Mouse (Mus musculus) small intestine, adult 10 weeks (tissue): ENCODE results near the gene Mif4gd. TPM values are rescaled to one million over a fixed set of nuclear protein-coding genes. Genes with fewer than 3 reads are reported as not detected.

ENCODE experiments used
- polyA plus RNA-seq: library from polyadenylated mRNA; stranded (reverse); fragments of 350-450 nt; fragmentation: Illumina TruSeq; extraction: RNeasy Lipid Tissue Mini Kit (QIAGEN cat#74804); gene quantifications from one replicate; pipeline ENCODE4 v1.2.3, GENCODE M21; 2014; ENCODE audit warnings: low replicate concordance

The Mif4gd gene
- polyA plus RNA-seq, result 16.5 TPM

DNA sequence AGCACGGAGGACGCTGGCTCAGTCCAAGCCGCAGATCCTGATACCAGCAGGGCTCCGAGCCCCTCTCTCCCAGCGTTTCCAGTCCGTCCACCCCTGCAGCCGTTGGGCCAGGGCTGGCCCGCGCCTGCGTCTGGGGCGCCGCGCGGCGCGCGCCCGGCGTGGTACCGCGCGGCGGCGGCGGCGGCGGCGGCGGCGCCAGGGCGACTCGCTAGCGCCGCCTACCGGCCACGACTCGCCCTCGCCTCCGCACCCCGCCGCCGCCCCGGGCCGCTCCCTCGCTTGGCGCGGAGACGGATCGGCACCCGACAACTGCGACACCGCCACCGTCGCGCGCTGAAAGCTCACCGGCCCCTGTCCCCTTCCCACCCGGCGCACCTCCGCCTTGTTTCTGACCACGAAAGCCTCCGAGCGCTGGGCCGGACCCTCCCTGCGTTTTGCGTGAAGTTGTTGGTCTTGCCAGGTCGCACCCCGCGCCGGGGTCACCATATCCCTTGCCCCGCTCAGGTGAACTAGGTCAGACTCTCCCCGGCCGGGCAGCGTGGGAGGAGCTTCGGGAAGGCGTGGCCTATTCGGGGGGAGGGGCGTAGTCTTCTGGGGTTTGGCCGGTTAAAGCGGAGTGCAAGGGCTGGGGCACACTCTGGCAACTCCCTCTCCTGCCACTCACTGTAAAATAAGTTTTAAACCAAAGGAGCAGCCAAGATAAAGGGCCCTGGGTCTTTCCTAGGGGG is at the start of gene Mif4gd:
TSS of gene Mif4gd (minus strand) at position 560 of the 728 bp plus-strand sequence.

GRCm38 (mm10) chr11:115627705-115628464 is 15.1 kb upstream of the Mif4gd start, which contains the start of gene Slc25a19:
Gene Slc25a19, minus strand, starts transcription at chr11:115628295.

GRCm38 (mm10) chr11:115603476-115604303 is 9.1 kb downstream of the Mif4gd start, which contains the start of the genes Mrps7 and Gga3:
Gene Mrps7, plus strand, starts transcription at chr11:115603925.
Gene Gga3, minus strand, starts transcription at chr11:115604051.

DNA sequence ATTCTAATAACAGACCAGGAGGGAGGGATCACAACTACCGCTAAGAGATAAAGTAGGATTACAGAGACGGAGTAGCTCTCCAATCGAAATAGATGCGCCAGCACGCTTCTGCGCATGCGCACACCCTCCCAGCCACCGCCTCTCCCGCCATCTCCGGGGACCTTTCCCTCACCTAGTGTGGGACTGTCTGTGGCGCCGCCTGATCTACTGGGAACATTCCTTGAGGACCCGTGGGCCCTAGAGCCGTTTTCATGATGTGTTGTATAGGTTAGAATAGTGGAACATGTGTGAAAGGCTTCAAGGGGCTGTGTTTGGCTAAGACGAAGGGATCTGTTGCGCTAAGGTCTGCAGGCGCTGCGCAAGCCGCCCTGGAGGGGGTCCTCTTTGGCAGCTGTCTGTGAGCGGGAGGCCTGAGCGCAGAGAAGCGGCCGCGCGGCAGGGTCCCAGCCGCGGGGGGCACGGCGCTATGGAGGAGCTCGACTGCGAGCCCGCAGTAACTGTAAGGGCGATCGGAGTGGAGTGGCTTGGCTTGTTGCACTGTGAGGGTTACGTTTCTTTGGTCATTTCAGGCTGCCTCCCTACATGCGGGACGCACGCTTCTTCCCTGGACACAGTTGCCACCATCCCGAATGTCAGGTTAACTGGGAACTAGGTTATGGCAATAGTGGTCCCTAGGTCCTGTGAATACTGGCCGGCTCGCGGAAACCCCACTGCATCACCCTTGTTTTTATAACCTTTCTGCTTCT is 48.5 kb downstream of the Mif4gd start, which contains the start of gene Nup85:
TSS of gene Nup85 (plus strand) at position 371 of the 746 bp plus-strand sequence.

Other genes with a start within 250 kb of the Mif4gd start
- 2.0 TPM for gene Hid1, start 245.2 kb downstream of the Mif4gd start, polyA plus RNA-seq
- not detected for gene Cdr2l, start 231.1 kb downstream of the Mif4gd start, polyA plus RNA-seq
- gene Mrpl58, start 209.2 kb downstream of the Mif4gd start, polyA plus RNA-seq, result 3.4 TPM
- gene Atp5h, start 193.0 kb downstream of the Mif4gd start, polyA plus RNA-seq, result 527 TPM
- 11.6 TPM for gene Kctd2, start 192.8 kb downstream of the Mif4gd start, polyA plus RNA-seq
- not detected for gene Trim80, start 172.4 kb downstream of the Mif4gd start, polyA plus RNA-seq
- 33.5 TPM for gene Slc16a5, start 150.5 kb downstream of the Mif4gd start, polyA plus RNA-seq
- gene Armc7, start 137.3 kb downstream of the Mif4gd start, polyA plus RNA-seq, result 0.19 TPM
- 1.3 TPM for gene Nt5c, start 121.1 kb downstream of the Mif4gd start, polyA plus RNA-seq
- gene Jpt1, start 98.6 kb downstream of the Mif4gd start, polyA plus RNA-seq, result 47.8 TPM
- gene Sumo2, start 76.7 kb downstream of the Mif4gd start, polyA plus RNA-seq, result 992 TPM
- gene Nup85, start 48.5 kb downstream of the Mif4gd start, polyA plus RNA-seq, result 15.1 TPM
- 2.0 TPM for gene Mrps7, start 9.0 kb downstream of the Mif4gd start, polyA plus RNA-seq
- gene Gga3, start 8.9 kb downstream of the Mif4gd start, polyA plus RNA-seq, result 2.8 TPM
- 2.2 TPM for gene Slc25a19, start 15.3 kb upstream of the Mif4gd start, polyA plus RNA-seq
- gene Grb2, start 95.6 kb upstream of the Mif4gd start, polyA plus RNA-seq, result 83.4 TPM
- 0.59 TPM for gene Tmem94, start 152.5 kb upstream of the Mif4gd start, polyA plus RNA-seq
- gene Caskin2, start 200.7 kb upstream of the Mif4gd start, polyA plus RNA-seq, result 0.26 TPM
- not detected for gene Tsen54, start 201.8 kb upstream of the Mif4gd start, polyA plus RNA-seq
- 3.8 TPM for gene Llgl2, start 211.1 kb upstream of the Mif4gd start, polyA plus RNA-seq
- 14.8 TPM for gene Myo15b, start 245.4 kb upstream of the Mif4gd start, polyA plus RNA-seq